Mouse (Mus musculus): ENCODE data around the gene 4930447C04Rik.
A peak's percentile ranks its signal among the peaks of the same experiment; 100 is the strongest.

The 4930447C04Rik gene

GRCm38 (mm10) chr12:72940071-72940821 is at the start of gene 4930447C04Rik:
TSS of gene 4930447C04Rik (minus strand) at chr12:72940774.
- DNase-seq = no peak

GRCm38 (mm10) chr12:72983071-72983857 is 42.7 kb upstream of the 4930447C04Rik start:
- DNase-seq = peak in 1 of 2 experiments; percentile 41

GRCm38 (mm10) chr12:72982616-72983015 is 42.0 kb upstream of the 4930447C04Rik start:
- DNase-seq = no peak

GRCm38 (mm10) chr12:72979236-72979635 is 38.7 kb upstream of the 4930447C04Rik start:
- no peak for DNase-seq

GRCm38 (mm10) chr12:72977851-72978250 is 37.3 kb upstream of the 4930447C04Rik start:
- DNase-seq = no peak

GRCm38 (mm10) chr12:72976718-72977117 is 36.1 kb upstream of the 4930447C04Rik start:
- DNase-seq = peak; percentile 43 to 67

DNA sequence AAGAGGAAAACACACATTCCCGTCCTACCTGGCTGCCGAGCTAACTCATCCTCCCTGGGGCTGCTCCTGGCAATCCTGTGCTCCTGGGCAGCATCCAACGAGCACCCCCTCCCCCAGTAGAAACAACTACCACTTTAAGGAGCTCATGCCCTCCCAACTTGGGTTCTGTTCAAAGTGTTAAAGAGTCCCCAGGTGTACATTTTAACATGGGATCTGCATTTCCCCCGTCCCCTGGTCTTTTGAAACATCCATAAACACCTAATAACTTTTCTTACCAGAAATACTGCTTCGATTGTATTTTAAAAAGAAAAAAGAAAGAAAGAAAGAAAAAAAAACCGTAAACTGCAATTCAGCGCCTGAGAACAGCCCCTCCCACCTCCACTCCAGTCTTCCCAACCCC is 35.6 kb upstream of the 4930447C04Rik start:
- DNase-seq = no peak

DNA sequence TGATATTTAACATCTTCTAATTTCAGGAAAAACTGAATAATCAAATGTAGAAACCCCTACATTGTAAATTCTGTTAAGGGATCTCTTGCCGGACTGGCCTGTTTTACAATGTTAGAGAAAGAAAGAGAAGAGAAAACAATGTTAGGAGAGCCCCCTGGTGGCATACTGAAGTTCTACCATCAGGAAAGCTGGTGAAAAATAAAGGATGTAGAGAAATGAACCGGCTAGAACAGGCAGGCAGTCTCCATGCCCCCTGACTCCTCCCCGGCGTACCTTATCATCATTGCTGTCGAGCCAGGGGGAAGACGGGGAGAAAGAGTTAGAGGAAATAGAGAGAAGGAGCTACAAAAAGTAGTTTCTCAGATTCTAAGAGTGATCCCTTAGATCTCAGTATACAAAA is 32.6 kb upstream of the 4930447C04Rik start:
- peak in 1 of 2 experiments; percentile 54 for DNase-seq

- no peak for DNase-seq
These were observed 30.0 kb upstream of the 4930447C04Rik start for GRCm38 (mm10) chr12:72970620-72971019.

DNA sequence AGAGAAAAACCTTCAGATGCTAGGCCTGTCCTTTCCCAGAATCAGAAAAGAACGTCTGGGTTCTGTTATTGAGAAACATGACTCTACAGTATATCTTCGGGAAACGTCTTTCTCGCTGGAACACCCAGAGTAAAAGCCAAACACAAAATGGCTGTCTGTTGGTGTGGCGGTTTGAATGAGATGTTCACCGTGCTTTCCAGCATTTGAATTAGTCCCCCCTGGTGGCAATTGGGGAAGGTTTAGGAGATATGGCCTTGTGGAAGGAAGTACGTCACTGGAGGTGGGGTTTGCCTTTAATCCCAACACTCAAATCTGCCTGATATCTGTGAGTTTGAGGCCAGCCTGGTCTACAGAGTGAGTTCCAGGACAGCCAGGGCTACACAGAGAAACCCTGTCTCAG is 27.0 kb upstream of the 4930447C04Rik start:
- DNase-seq = no peak

- DNase-seq = no peak
These were observed 22.2 kb upstream of the 4930447C04Rik start for GRCm38 (mm10) chr12:72962761-72963160.

- DNase-seq = no peak
These were observed 17.9 kb upstream of the 4930447C04Rik start for GRCm38 (mm10) chr12:72958446-72958845.

DNA sequence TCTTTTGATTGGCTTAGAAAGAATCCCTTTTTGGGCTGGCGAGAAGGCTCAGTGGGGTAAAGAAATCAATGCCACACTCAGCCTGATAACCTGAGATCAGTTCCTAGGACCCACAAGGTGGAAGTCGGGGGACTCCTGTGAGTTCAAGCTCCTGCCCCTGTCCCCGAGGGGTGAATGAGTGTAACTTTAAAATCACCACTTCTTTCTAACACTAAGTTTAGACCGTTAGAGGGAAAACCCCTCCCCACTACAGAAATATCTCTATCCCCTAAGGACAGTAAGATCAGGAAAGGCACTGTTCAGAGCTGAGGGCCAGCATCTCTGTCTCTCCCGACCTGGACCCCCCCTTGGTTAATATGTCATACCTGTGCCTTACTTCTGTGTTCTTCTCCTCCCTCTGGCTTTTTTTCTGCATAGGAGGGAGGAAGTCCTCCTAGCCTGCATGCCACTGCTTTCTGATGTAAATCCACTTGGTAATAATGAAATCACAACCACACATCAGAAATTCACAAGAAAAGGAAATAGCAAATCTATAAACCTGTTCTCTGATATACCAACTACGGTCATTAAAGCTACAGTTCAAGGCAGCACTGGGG is 17.4 kb upstream of the 4930447C04Rik start:
- no peak for DNase-seq

DNA sequence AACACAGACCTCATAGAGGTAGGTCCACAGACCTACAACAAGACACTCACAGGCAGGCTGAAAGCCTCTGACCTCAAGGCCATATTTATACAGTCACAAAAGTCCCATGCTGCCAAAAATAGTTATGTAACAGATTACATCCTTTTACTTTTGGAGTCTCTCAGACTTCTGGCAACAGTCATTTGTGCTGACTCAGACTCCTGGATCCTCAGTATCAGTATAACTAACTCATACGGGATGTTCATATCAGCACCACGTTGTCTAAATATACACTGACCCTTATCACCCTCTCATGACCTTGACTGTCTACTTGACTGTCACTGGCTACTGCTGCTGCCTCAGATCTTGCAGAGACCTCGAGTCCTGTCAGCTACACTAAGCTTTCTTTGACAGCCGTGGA is 14.3 kb upstream of the 4930447C04Rik start:
- DNase-seq = no peak

- DNase-seq = no peak
These were observed 13.3 kb upstream of the 4930447C04Rik start for GRCm38 (mm10) chr12:72953858-72954257.

- no peak for DNase-seq
These were observed 12.5 kb upstream of the 4930447C04Rik start for GRCm38 (mm10) chr12:72953089-72953488.

GRCm38 (mm10) chr12:72947335-72947734 is 6.8 kb upstream of the 4930447C04Rik start:
- DNase-seq = no peak

DNA sequence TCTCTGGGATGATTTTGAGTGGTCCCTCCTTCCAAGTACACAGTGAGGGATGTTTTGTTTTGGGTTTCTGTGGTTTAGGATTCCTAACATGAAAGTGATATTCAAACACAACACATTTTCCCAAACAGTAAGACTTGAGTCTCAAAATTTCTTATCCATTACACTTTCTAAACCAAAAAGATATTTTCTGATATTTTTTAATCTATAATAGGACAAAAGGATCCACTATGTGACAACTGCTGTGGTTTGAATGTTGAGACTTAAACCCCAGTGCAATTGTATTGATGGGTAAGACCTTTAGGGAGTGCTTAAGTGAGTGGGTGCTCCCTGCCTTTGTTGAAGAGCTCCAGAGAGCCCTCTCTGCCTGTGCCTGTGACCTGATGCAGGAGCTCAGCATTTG is 6.2 kb upstream of the 4930447C04Rik start:
- DNase-seq = no peak

DNA sequence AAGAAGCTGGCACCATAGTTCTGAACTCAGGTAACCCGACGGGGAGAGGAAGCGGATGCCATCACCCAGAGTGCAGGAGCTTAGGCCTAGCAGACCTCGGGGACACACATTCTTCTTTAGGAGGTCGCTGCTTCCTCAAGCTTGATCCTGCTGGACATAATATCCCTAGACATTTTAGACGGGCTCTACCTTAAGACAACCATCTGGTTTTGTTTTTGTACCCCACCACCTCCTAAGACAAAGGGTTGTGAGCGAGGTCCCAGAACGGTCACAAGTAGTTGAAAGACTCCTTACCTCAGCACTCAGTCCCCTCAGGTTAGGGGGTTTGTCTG is 5.5 kb upstream of the 4930447C04Rik start:
- DNase-seq = no peak

GRCm38 (mm10) chr12:72945301-72946063 is 4.9 kb upstream of the 4930447C04Rik start:
- DNase-seq = no peak

DNA sequence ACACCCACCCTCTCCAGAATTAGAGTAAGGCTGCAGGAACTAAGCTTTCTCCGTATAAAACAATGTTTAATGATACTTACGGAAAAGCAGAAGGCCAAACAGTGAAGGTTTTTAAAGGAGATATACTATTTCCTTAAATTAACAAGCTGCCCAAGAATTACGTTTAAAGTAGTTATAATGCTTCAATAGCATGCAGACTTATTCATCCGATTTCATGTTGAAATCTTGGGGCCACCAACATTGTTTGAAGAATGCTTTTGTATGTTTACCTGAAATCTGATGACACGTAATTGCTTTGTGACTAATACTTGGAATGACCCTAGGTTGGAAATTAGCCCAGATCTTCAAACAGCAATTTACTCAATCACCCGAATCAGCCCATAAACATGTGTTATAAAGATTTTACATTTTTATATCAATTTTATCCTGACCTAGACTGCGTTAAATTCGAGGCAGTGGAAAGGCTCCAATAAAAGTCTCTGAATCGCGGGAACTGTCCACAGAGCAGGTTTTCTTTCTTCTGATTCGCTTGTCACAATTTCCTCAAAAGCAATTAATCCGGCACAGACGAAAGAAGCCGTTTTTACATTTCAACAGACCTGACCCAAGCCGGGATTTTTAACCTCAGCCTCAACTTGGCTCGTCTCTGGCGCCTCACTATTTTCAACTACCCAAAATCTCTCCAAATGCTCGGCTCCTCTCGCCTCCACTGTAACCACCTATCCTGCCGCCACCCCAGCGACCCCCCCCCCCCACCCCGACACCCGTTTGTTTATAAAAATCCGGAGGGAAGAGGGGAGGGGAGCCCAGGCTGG is 4.0 kb upstream of the 4930447C04Rik start:
- no peak for DNase-seq

- DNase-seq = no peak
These were observed 3.1 kb upstream of the 4930447C04Rik start for GRCm38 (mm10) chr12:72943574-72944110.
